Mouse (Mus musculus) ES-Bruce4 (cell line): ENCODE results near the gene Fstl3.

Source experiments
- CTCF ChIP-seq: IDR thresholded peaks from one replicate; pipeline ENCODE4 v1.8.1; 2011; ENCODE audit warnings: low read depth, low read length
- EP300 ChIP-seq: IDR thresholded peaks from 2 replicates; pipeline ENCODE4 v1.6.1; 2011; ENCODE audit warnings: low read depth, low read length; ENCODE audit not compliant: insufficient read depth

DNA sequence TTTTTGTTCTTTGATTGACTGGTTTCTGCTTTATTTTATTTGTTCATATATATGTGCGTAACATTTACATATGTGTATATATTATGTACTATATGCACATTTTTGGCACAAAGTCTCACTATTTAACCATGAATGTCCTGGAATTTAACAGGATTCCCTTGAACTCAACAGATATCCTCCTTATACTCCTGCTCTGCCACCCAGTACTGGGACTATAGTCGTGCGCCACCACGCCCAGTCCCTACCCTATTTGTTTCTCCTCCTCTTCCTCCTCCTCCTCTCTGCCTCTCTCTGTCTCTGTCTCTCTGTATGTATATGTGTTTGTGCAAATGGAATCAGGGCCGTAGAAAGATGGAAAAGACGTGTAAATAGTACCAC lies 30.3 kb upstream of the Fstl3 start:
- no peak for TF ChIP-seq EP300
- no peak for TF ChIP-seq CTCF
